Mouse (Mus musculus) intestine, embryonic 14.5 days (tissue): Measurements from ENCODE around the gene Cerk. TPM values are rescaled to one million over a fixed set of nuclear protein-coding genes. Genes with fewer than 3 reads are reported as not detected.

Experiments
- ATAC-seq: fragments of 200-750 bp; cut with Nextera tagmentation; replicated peaks from 2 replicates; pipeline ENCODE4 v1.8.0; 2017; ENCODE audit warnings: low read depth, moderate number of reproducible peaks, moderate TSS enrichment, moderate library complexity; ENCODE audit not compliant: low FRiP score, low TSS enrichment
- DNase-seq: peaks from one replicate; pipeline ENCODE4 v3.0.0-alpha.2; 2018; ENCODE audit warnings: low spot score
- H3K27ac ChIP-seq: fragments of 300-500 bp; sonication (generic); 2 replicates; pipeline ENCODE4 v1.5.1; 2014; ENCODE audit warnings: low read depth, mild to moderate bottlenecking, control low read depth
- H3K27me3 ChIP-seq: fragments of 300-500 bp; sonication (generic); replicated peaks from 2 replicates; pipeline ENCODE4 v1.6.1; 2014; ENCODE audit warnings: low read length, control low read depth; ENCODE audit not compliant: control insufficient read depth, insufficient read depth
- H3K36me3 ChIP-seq: fragments of 300-500 bp; sonication (generic); 2 replicates; pipeline ENCODE4 v1.6.1; 2014; ENCODE audit warnings: low read length, control low read depth; ENCODE audit not compliant: control insufficient read depth, insufficient read depth
- H3K4me1 ChIP-seq: fragments of 300-500 bp; sonication (generic); replicated peaks from 2 replicates; pipeline ENCODE4 v1.6.1; 2014; ENCODE audit warnings: low read length, control low read depth, mixed read lengths; ENCODE audit not compliant: control insufficient read depth, insufficient read depth
- H3K4me2 ChIP-seq: fragments of 300-500 bp; sonication (generic); 2 replicates; pipeline ENCODE4 v1.6.1; 2014; ENCODE audit warnings: low read length
- H3K4me3 ChIP-seq: fragments of 300-500 bp; sonication (generic); 2 replicates; pipeline ENCODE4 v1.5.1; 2014; ENCODE audit warnings: low read depth, low read length, control low read depth, mixed read lengths
- H3K9ac ChIP-seq: fragments of 300-500 bp; sonication (generic); 2 replicates; pipeline ENCODE4 v1.6.1; 2014; ENCODE audit warnings: mild to moderate bottlenecking, low read length
- H3K9me3 ChIP-seq: fragments of 300-500 bp; sonication (generic); 2 replicates; pipeline ENCODE4 v1.6.1; 2016; ENCODE audit warnings: low read length, control low read depth; ENCODE audit not compliant: control insufficient read depth
- WGBS: fragments of 180-500 bp; shearing (Covaris S2); extraction: QIAGEN DNeasy Blood & Tissue Kit; methylation state at CpG from one replicate; pipeline ENCODE4 v1.1.7; 2014; 5-methylcytosine and 5-hydroxymethylcytosine counted together
- polyA plus RNA-seq: library from polyadenylated mRNA; unstranded; fragments of >200 nt; fragmentation: Nextera tagmentation; extraction: Ambion mirVana; gene quantifications from 2 replicates; pipeline ENCODE4 v1.2.1, GENCODE M21; 2014

The Cerk gene
- polyA plus RNA-seq, 1 experiment from 2014 or later = 11.5 TPM

GRCm38 (mm10) chr15:86091201-86091997, 94.5 kb downstream of the Cerk start:
- H3K4me3 ChIP-seq = no peak overlapping the region
- 88% methylated on average over 23 of the region's 23 CpGs for WGBS
- H3K4me1 ChIP-seq = peaks cover 35% of the 10 kb centered on the region
- no peak for DNase-seq
- ATAC-seq = 0 out of 2 replicates have a peak, but pooled peaks have one; percentile 20
- H3K4me2 ChIP-seq = no peak overlapping the region
- H3K27me3 ChIP-seq = no peaks in the 10 kb centered on the region
- no peaks in the 10 kb centered on the region for H3K9me3 ChIP-seq
- H3K9ac ChIP-seq = no peak overlapping the region
- no peaks in the 10 kb centered on the region for H3K36me3 ChIP-seq
- H3K27ac ChIP-seq = 0 out of 2 replicates have a peak overlapping the region, but pooled peaks have one; percentile 22

- Histone ChIP-seq H3K36me3 (no peaks in the 10 kb centered on the region), H3K4me2 (no peak overlapping the region), H3K27ac (peak overlapping the region; percentile 66; the same call in 1 of the 2 replicates), H3K4me1 (peaks cover 37% of the 10 kb centered on the region), H3K9ac (no peak overlapping the region), H3K4me3 (no peak overlapping the region), H3K9me3 (no peaks in the 10 kb centered on the region), H3K27me3 (no peaks in the 10 kb centered on the region)
- WGBS = 89% methylated on average over 8 of the region's 8 CpGs
- ATAC-seq (no peak), DNase-seq (no peak)
Measured at GRCm38 (mm10) chr15:86090578-86090977, 95.4 kb downstream of the Cerk start.

GRCm38 (mm10) chr15:86089991-86090529, 95.9 kb downstream of the Cerk start:
- no peaks in the 10 kb centered on the region for H3K9me3 ChIP-seq
- no peak overlapping the region for H3K4me2 ChIP-seq
- WGBS = 25% methylated on average over 11 of the region's 11 CpGs
- H3K9ac ChIP-seq = no peak overlapping the region
- H3K4me1 ChIP-seq = peaks cover 42% of the 10 kb centered on the region
- H3K4me3 ChIP-seq = no peak overlapping the region
- DNase-seq (no peak), ATAC-seq (no peak)
- H3K36me3 ChIP-seq = no peaks in the 10 kb centered on the region
- H3K27ac ChIP-seq = peak overlapping the region; percentile 66; the same call in 1 of the 2 replicates
- no peaks in the 10 kb centered on the region for H3K27me3 ChIP-seq

Other genes starting within 250 kb of the Cerk start
- 1.3 and 2.2 TPM in 2 replicates for gene Celsr1, start 152.4 kb downstream of the Cerk start, polyA plus RNA-seq
- gene Gramd4, start 128.4 kb downstream of the Cerk start, polyA plus RNA-seq = 6.0 and 8.1 TPM in 2 replicates
- 9.6 and 10.3 TPM in 2 replicates for gene Tbc1d22a, start 28.3 kb upstream of the Cerk start, polyA plus RNA-seq